Mouse (Mus musculus) ES-Bruce4 (cell line): ENCODE results near the gene Pdia2. TPM values are rescaled to one million over a fixed set of nuclear protein-coding genes. Genes with fewer than 3 reads are reported as not detected.

Experiments
- H3K27ac ChIP-seq: 2 replicates; pipeline ENCODE4 v1.5.1; 2012; ENCODE audit warnings: low read length, inconsistent platforms; ENCODE audit not compliant: insufficient read depth
- H3K27me3 ChIP-seq: 2 replicates; pipeline ENCODE4 v1.6.1; 2012; ENCODE audit warnings: mild to moderate bottlenecking, low read length, inconsistent platforms; ENCODE audit not compliant: control insufficient read depth, poor library complexity, insufficient read depth, severe bottlenecking
- H3K36me3 ChIP-seq: 2 replicates; pipeline ENCODE4 v1.6.1; 2012; ENCODE audit warnings: inconsistent platforms, mild to moderate bottlenecking, low read length, moderate library complexity; ENCODE audit not compliant: control insufficient read depth, poor library complexity, insufficient read depth, severe bottlenecking
- H3K4me1 ChIP-seq: one replicate; pipeline ENCODE4 v1.8.1; 2011; ENCODE audit warnings: low read length; ENCODE audit not compliant: control insufficient read depth, insufficient read depth
- H3K4me3 ChIP-seq: 2 replicates; pipeline ENCODE4 v1.5.1; 2011; ENCODE audit warnings: low read depth, mild to moderate bottlenecking, low read length
- H3K9ac ChIP-seq: 2 replicates; pipeline ENCODE4 v1.6.1; 2012; ENCODE audit warnings: low read depth, mild to moderate bottlenecking, inconsistent platforms; ENCODE audit not compliant: poor library complexity, severe bottlenecking
- H3K9me3 ChIP-seq: replicated peaks from 2 replicates; pipeline ENCODE4 v1.6.1; 2012; ENCODE audit warnings: mild to moderate bottlenecking, low read length, inconsistent platforms; ENCODE audit not compliant: control insufficient read depth, poor library complexity, insufficient read depth, severe bottlenecking
- CTCF ChIP-seq: IDR thresholded peaks from one replicate; pipeline ENCODE4 v1.8.1; 2011; ENCODE audit warnings: low read depth, low read length
- EP300 ChIP-seq: IDR thresholded peaks from 2 replicates; pipeline ENCODE4 v1.6.1; 2011; ENCODE audit warnings: low read depth, low read length; ENCODE audit not compliant: insufficient read depth
- POLR2A ChIP-seq: IDR thresholded peaks from one replicate; pipeline ENCODE4 v1.8.1; 2011; ENCODE audit warnings: low read length; ENCODE audit not compliant: insufficient read depth
- polyA plus RNA-seq: library from polyadenylated mRNA; stranded (reverse); fragments of >200 nt; gene quantifications from 2 replicates; pipeline ENCODE4 v1.2.4, GENCODE M21; 2011; ENCODE audit warnings: low read depth; ENCODE audit not compliant: missing spikeins, insufficient read depth, insufficient read length

Pdia2 gene
- 0.43 TPM in 1 of 2 replicates, not detected in the other for polyA plus RNA-seq

GRCm38 (mm10) chr17:26198892-26199291 is at the start of gene Pdia2:
Gene Pdia2, minus strand, starts transcription at chr17:26199087.
- no peak within 1 kb of the TSS for H3K27ac ChIP-seq

GRCm38 (mm10) chr17:26244101-26244841 is 45.4 kb upstream of the Pdia2 start, which contains the start of gene Fam234a:
Gene Fam234a, minus strand, starts transcription at chr17:26244242.
- Histone ChIP-seq H3K4me1 (no peaks in the 10 kb centered on the region), H3K27ac (peak within 1 kb of the TSS; percentile 17), H3K9me3 (no peaks in the 10 kb centered on the region), H3K27me3 (no peaks in the 10 kb centered on the region), H3K9ac (peak within 1 kb of the TSS; percentile 69), H3K4me3 (peak within 1 kb of the TSS; percentile 92), H3K36me3 (no peaks in the 10 kb centered on the region)
- peak; percentile 52; the same call in 1 of the 2 replicates for TF ChIP-seq EP300
- TF ChIP-seq CTCF = no peak
- peak; percentile 75 for TF ChIP-seq POLR2A

More at GRCm38 (mm10) chr17:26198892-26199291, at the start of gene Pdia2:
- H3K4me1 ChIP-seq = peaks cover 1% of the 10 kb centered on the region
- no peaks in the 10 kb centered on the region; the same call in 1 of the 2 replicates for H3K27me3 ChIP-seq
- no peak within 1 kb of the TSS for H3K9ac ChIP-seq
- no peak for TF ChIP-seq CTCF
- no peak for TF ChIP-seq POLR2A
- TF ChIP-seq EP300 = no peak
- H3K4me3 ChIP-seq = no peak within 1 kb of the TSS
- no peaks in the 10 kb centered on the region for H3K9me3 ChIP-seq
- H3K36me3 ChIP-seq = no peaks in the 10 kb centered on the region

GRCm38 (mm10) chr17:26243471-26244100 is 44.7 kb upstream of the Pdia2 start:
- H3K4me1 ChIP-seq = no peaks in the 10 kb centered on the region
- TF ChIP-seq EP300 (no peak), CTCF (peak; percentile 47)
- H3K9ac ChIP-seq = peak overlapping the region; percentile 69
- peak overlapping the region; percentile 92 for H3K4me3 ChIP-seq
- H3K9me3 ChIP-seq = no peaks in the 10 kb centered on the region
- no peaks in the 10 kb centered on the region for H3K27me3 ChIP-seq
- H3K27ac ChIP-seq = peak overlapping the region; percentile 17
- H3K36me3 ChIP-seq = no peaks in the 10 kb centered on the region

GRCm38 (mm10) chr17:26240990-26241389 is 42.1 kb upstream of the Pdia2 start:
- TF ChIP-seq EP300 (no peak), CTCF (no peak), POLR2A (no peak)
- H3K4me3 ChIP-seq = no peak overlapping the region
- no peak overlapping the region for H3K27ac ChIP-seq
- no peaks in the 10 kb centered on the region for H3K36me3 ChIP-seq
- H3K27me3 ChIP-seq = no peaks in the 10 kb centered on the region
- H3K9me3 ChIP-seq = no peaks in the 10 kb centered on the region
- H3K9ac ChIP-seq = no peak overlapping the region
- no peaks in the 10 kb centered on the region for H3K4me1 ChIP-seq

- Histone ChIP-seq H3K4me3 (no peak overlapping the region), H3K9me3 (no peaks in the 10 kb centered on the region), H3K27me3 (no peaks in the 10 kb centered on the region), H3K36me3 (no peaks in the 10 kb centered on the region), H3K4me1 (no peaks in the 10 kb centered on the region), H3K27ac (no peak overlapping the region), H3K9ac (no peak overlapping the region)
- TF ChIP-seq CTCF (no peak), POLR2A (no peak), EP300 (no peak)
These were observed 41.4 kb upstream of the Pdia2 start for GRCm38 (mm10) chr17:26240120-26240790.

GRCm38 (mm10) chr17:26239551-26239950 is 40.7 kb upstream of the Pdia2 start:
- Histone ChIP-seq H3K4me1 (no peaks in the 10 kb centered on the region), H3K4me3 (no peak overlapping the region), H3K9me3 (no peaks in the 10 kb centered on the region), H3K9ac (no peak overlapping the region), H3K36me3 (no peaks in the 10 kb centered on the region), H3K27me3 (no peaks in the 10 kb centered on the region), H3K27ac (no peak overlapping the region)
- TF ChIP-seq EP300 (no peak), CTCF (no peak), POLR2A (no peak)
